Mouse (Mus musculus) left cerebral cortex, adult 9 months (tissue): ENCODE measurements at regions not wholly inside any gene's neighbourhood (a gene's known extent, or its start where the extent isn't known, plus 50 kb on each side); places are given as distances from the start of the nearest gene placed in this dataset.

ENCODE experiments used
- DNase-seq, 2 experiments: peaks; one replicate each; pipeline ENCODE4 v3.0.0; 2022; ENCODE audit warnings: low spot score in 2 of 2

GRCm38 (mm10) chr2:131739022-131739421 lies 120.5 kb downstream of the Erv3 start:
- no peak for DNase-seq

GRCm38 (mm10) chr2:131734740-131735378 lies 124.7 kb downstream of the Erv3 start:
- no peak for DNase-seq

GRCm38 (mm10) chr2:131726533-131726932 lies 133.0 kb downstream of the Erv3 start:
- no peak for DNase-seq

GRCm38 (mm10) chr2:131721631-131722545 lies 137.7 kb downstream of the Erv3 start:
- no peak for DNase-seq

- DNase-seq = no peak
These were observed 142.0 kb downstream of the Erv3 start for GRCm38 (mm10) chr2:131717561-131717960.

- DNase-seq = no peak
These were observed 142.7 kb downstream of the Erv3 start for GRCm38 (mm10) chr2:131716841-131717240.

- no peak for DNase-seq
These were observed 144.2 kb downstream of the Erv3 start for GRCm38 (mm10) chr2:131715381-131715780.

GRCm38 (mm10) chr2:131711886-131712285 lies 147.7 kb downstream of the Erv3 start:
- no peak for DNase-seq

GRCm38 (mm10) chr2:131706565-131706964 lies 144.5 kb upstream of the Adra1d start:
- no peak for DNase-seq

GRCm38 (mm10) chr2:131704406-131704805 lies 142.3 kb upstream of the Adra1d start:
- no peak for DNase-seq

GRCm38 (mm10) chr2:131702146-131702545 lies 140.1 kb upstream of the Adra1d start:
- peak in 1 of 2 experiments; percentile 21 for DNase-seq

- DNase-seq = no peak
These were observed 137.7 kb upstream of the Adra1d start for GRCm38 (mm10) chr2:131699798-131700197.

- DNase-seq = no peak
These were observed 136.2 kb upstream of the Adra1d start for GRCm38 (mm10) chr2:131698008-131698965.

GRCm38 (mm10) chr2:131696307-131696706 lies 134.2 kb upstream of the Adra1d start:
- no peak for DNase-seq

GRCm38 (mm10) chr2:131689996-131690395 lies 127.9 kb upstream of the Adra1d start:
- no peak for DNase-seq

GRCm38 (mm10) chr2:131688282-131688681 lies 126.2 kb upstream of the Adra1d start:
- DNase-seq = peak in 1 of 2 experiments; percentile 49

GRCm38 (mm10) chr2:131687449-131687848 lies 125.4 kb upstream of the Adra1d start:
- DNase-seq = no peak

- peak in 1 of 2 experiments; percentile 84 for DNase-seq
These were observed 124.7 kb upstream of the Adra1d start for GRCm38 (mm10) chr2:131686748-131687147.

GRCm38 (mm10) chr2:131685326-131685725 lies 123.2 kb upstream of the Adra1d start:
- no peak for DNase-seq

GRCm38 (mm10) chr2:131683734-131684133 lies 121.7 kb upstream of the Adra1d start:
- DNase-seq = no peak

- no peak for DNase-seq
These were observed 116.4 kb upstream of the Adra1d start for GRCm38 (mm10) chr2:131678484-131678883.

- DNase-seq = no peak
These were observed 114.7 kb upstream of the Adra1d start for GRCm38 (mm10) chr2:131676736-131677135.
